Mouse (Mus musculus) cerebellum, postnatal 14 days (tissue): ENCODE data around the gene Sik1.

Experiments used
- DNase-seq, 2 experiments: peaks; one replicate each; pipeline ENCODE4 v3.0.0; 2021; ENCODE audit warnings: mixed read lengths in 2 of 2

Sik1 gene

GRCm38 (mm10) chr17:31854770-31855596 lies 621 bp downstream of the Sik1 start:
- peak in 1 of 2 experiments; percentile 46 for DNase-seq

GRCm38 (mm10) chr17:31853448-31854188 lies 2.0 kb downstream of the Sik1 start:
- no peak for DNase-seq

- no peak for DNase-seq
Measured at GRCm38 (mm10) chr17:31852782-31853447, 2.7 kb downstream of the Sik1 start.

GRCm38 (mm10) chr17:31851816-31852476 lies 3.7 kb downstream of the Sik1 start:
- no peak for DNase-seq

GRCm38 (mm10) chr17:31850457-31850980 lies 5.1 kb downstream of the Sik1 start:
- no peak for DNase-seq

GRCm38 (mm10) chr17:31846970-31847369 lies 8.6 kb downstream of the Sik1 start:
- DNase-seq = no peak

- no peak for DNase-seq
Measured at GRCm38 (mm10) chr17:31846352-31846751, 9.3 kb downstream of the Sik1 start.

GRCm38 (mm10) chr17:31843891-31844290 lies 11.7 kb downstream of the Sik1 start:
- DNase-seq = no peak

- DNase-seq = no peak
Measured at GRCm38 (mm10) chr17:31842930-31843822, 12.4 kb downstream of the Sik1 start.

GRCm38 (mm10) chr17:31841842-31842611 lies 13.6 kb downstream of the Sik1 start:
- DNase-seq = no peak

GRCm38 (mm10) chr17:31841453-31841841 lies 14.2 kb downstream of the Sik1 start:
- no peak for DNase-seq

- no peak for DNase-seq
Measured at GRCm38 (mm10) chr17:31840423-31841003, 15.1 kb downstream of the Sik1 start.

GRCm38 (mm10) chr17:31836772-31837171 lies 18.8 kb downstream of the Sik1 start:
- no peak for DNase-seq

GRCm38 (mm10) chr17:31836264-31836607 lies 19.4 kb downstream of the Sik1 start:
- DNase-seq = no peak

- DNase-seq = no peak
Measured at GRCm38 (mm10) chr17:31835528-31836263, 19.9 kb downstream of the Sik1 start.

- no peak for DNase-seq
Measured at GRCm38 (mm10) chr17:31834320-31835065, 21.1 kb downstream of the Sik1 start.

GRCm38 (mm10) chr17:31833752-31834151 lies 21.9 kb downstream of the Sik1 start:
- DNase-seq = no peak

GRCm38 (mm10) chr17:31832577-31832964 lies 23.0 kb downstream of the Sik1 start:
- no peak for DNase-seq
